Mouse (Mus musculus) intestine, postnatal 0 days (tissue): Measurements from ENCODE around the gene Adam8. TPM values are rescaled to one million over a fixed set of nuclear protein-coding genes. Genes with fewer than 3 reads are reported as not detected.

Experiments
- ATAC-seq: fragments of 200-750 bp; cut with Nextera tagmentation; 2 replicates; pipeline ENCODE4 v1.8.0; 2017; ENCODE audit warnings: mild to moderate bottlenecking, moderate TSS enrichment, moderate library complexity
- H3K27ac ChIP-seq: fragments of 300-500 bp; sonication (generic); 2 replicates; pipeline ENCODE4 v1.5.1; 2014; ENCODE audit warnings: mild to moderate bottlenecking, low read depth, low read length, moderate library complexity
- H3K27me3 ChIP-seq: fragments of 300-500 bp; sonication (generic); replicated peaks from 2 replicates; pipeline ENCODE4 v1.6.1; 2014; ENCODE audit warnings: low read length, mixed read lengths; ENCODE audit not compliant: control insufficient read depth, insufficient read depth
- H3K36me3 ChIP-seq: fragments of 300-500 bp; sonication (generic); 2 replicates; pipeline ENCODE4 v1.6.1; 2014; ENCODE audit warnings: mild to moderate bottlenecking, moderate library complexity; ENCODE audit not compliant: control insufficient read depth, insufficient read depth
- H3K4me1 ChIP-seq: fragments of 300-500 bp; sonication (generic); replicated peaks from 2 replicates; pipeline ENCODE4 v1.6.1; 2014; ENCODE audit warnings: antibody characterized with exemption, low read length, mixed read lengths; ENCODE audit not compliant: control insufficient read depth, insufficient read depth
- H3K4me2 ChIP-seq: fragments of 300-500 bp; sonication (generic); replicated peaks from 2 replicates; pipeline ENCODE4 v1.6.1; 2014; ENCODE audit warnings: low read depth, mild to moderate bottlenecking, moderate library complexity
- H3K4me3 ChIP-seq: fragments of 300-500 bp; sonication (generic); 2 replicates; pipeline ENCODE4 v1.5.1; 2014; ENCODE audit warnings: low read depth, low read length
- H3K9ac ChIP-seq: fragments of 300-500 bp; sonication (generic); 2 replicates; pipeline ENCODE4 v1.6.1; 2014; ENCODE audit warnings: mild to moderate bottlenecking, low read depth, low read length
- H3K9me3 ChIP-seq: fragments of 300-500 bp; sonication (generic); 2 replicates; pipeline ENCODE4 v1.6.1; 2016; ENCODE audit warnings: mixed run types; ENCODE audit not compliant: control insufficient read depth
- CTCF ChIP-seq: sonication (generic); IDR thresholded peaks from 2 replicates; pipeline ENCODE4 v1.5.1; 2016; ENCODE audit warnings: low read depth, mild to moderate bottlenecking, control low read depth, antibody characterized with exemption, moderate library complexity
- WGBS: fragments of 180-500 bp; shearing (Covaris S2); extraction: QIAGEN DNeasy Blood & Tissue Kit; methylation state at CpG from one replicate; pipeline ENCODE4 v1.1.7; 2014; 5-methylcytosine and 5-hydroxymethylcytosine counted together
- polyA plus RNA-seq: library from polyadenylated mRNA; unstranded; fragments of >200 nt; fragmentation: Nextera tagmentation; extraction: Ambion mirVana; gene quantifications from 2 replicates; pipeline ENCODE4 v1.2.1, GENCODE M21; 2015

Gene Adam8
- polyA plus RNA-seq, 1 experiment from 2014 or later, result 0.29 TPM

DNA sequence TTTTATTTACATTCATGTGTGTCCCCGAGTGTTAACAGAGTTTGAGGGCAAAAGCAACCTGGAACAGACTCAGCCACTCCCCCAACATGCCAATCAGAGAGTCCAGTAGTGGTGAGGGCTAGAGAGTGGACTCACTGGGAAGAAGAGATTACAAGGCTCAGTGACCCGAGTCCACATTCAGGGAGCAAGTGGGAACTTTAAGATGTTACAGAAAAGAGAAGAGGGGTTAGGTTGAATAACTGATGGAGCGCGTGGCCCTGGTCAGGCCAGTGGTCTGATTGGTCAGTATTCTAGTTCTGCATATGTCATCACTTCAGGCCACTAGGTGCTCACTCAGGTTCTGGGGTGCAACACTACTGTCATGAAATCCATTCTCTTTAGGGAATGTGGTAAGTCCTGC lies 25.2 kb downstream of the Adam8 start:
- ATAC-seq, result no peak
- no peaks in the 10 kb centered on the region for H3K4me1 ChIP-seq
- no peak overlapping the region for H3K27ac ChIP-seq
- H3K27me3 ChIP-seq, result no peaks in the 10 kb centered on the region
- TF ChIP-seq CTCF, result no peak
- H3K4me3 ChIP-seq, result no peak overlapping the region
- H3K9ac ChIP-seq, result no peak overlapping the region
- 23% methylated on average over 4 of the region's 4 CpGs for WGBS
- H3K4me2 ChIP-seq, result no peak overlapping the region
- H3K9me3 ChIP-seq, result no peaks in the 10 kb centered on the region
- H3K36me3 ChIP-seq, result no peaks in the 10 kb centered on the region

DNA sequence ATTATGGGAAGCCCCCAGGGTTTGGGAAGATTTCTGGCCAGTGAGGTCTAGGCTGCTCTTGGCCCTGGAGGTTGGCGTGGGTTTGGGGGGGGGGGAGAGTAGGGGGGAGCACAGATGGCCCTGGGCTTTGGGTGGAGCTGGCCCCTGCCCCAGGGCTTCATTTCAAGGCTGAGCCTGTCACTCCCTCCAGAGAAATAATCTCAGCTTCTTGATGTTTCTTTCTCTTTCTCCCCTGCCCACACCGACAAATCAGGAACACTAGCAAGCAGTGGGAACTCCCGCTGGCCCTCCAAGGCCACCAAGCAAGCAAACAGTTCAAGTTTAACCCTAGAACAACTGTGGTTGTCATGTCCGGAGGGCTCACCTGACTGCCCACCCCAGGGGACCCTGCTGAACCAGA lies 28.5 kb downstream of the Adam8 start:
- no peak for ATAC-seq
- Histone ChIP-seq H3K27me3 (no peaks in the 10 kb centered on the region), H3K9me3 (no peaks in the 10 kb centered on the region), H3K4me3 (no peak overlapping the region), H3K36me3 (no peaks in the 10 kb centered on the region), H3K4me1 (no peaks in the 10 kb centered on the region), H3K27ac (no peak overlapping the region), H3K4me2 (no peak overlapping the region), H3K9ac (no peak overlapping the region)
- TF ChIP-seq CTCF, result no peak
- 33% methylated on average over 4 of the region's 4 CpGs for WGBS

DNA sequence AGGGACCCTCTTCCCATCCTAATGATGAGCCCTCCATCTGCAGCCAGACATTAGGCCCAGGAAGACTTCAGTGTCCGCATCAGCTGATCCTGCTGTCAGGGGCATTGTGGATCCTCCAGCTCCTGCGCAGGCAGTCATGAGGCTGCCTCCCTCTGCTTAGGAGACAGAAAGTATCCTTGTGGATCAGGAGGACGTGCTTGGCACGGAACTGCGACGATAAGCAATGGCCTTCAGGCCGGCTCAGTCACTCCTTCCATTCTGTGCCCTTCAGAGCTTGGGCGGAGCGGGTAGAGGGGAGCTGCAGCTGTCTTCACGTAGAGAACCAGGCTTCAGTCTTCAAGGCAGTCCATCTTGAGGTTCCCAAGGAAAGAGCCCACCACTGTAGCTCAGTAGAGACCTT lies 31.2 kb downstream of the Adam8 start:
- H3K9ac ChIP-seq, result no peak overlapping the region
- H3K4me3 ChIP-seq, result no peak overlapping the region
- 83% methylated on average over 10 of the region's 10 CpGs for WGBS
- H3K4me1 ChIP-seq, result no peaks in the 10 kb centered on the region
- ATAC-seq, result no peak
- H3K9me3 ChIP-seq, result no peaks in the 10 kb centered on the region
- TF ChIP-seq CTCF, result no peak
- no peak overlapping the region for H3K27ac ChIP-seq
- H3K4me2 ChIP-seq, result no peak overlapping the region
- H3K27me3 ChIP-seq, result no peaks in the 10 kb centered on the region
- no peaks in the 10 kb centered on the region for H3K36me3 ChIP-seq

GRCm38 (mm10) chr7:139957958-139958357 lies 34.4 kb downstream of the Adam8 start:
- no peak overlapping the region for H3K9ac ChIP-seq
- no peaks in the 10 kb centered on the region for H3K27me3 ChIP-seq
- no peaks in the 10 kb centered on the region for H3K9me3 ChIP-seq
- H3K27ac ChIP-seq, result no peak overlapping the region
- ATAC-seq, result no peak
- no peak overlapping the region for H3K4me2 ChIP-seq
- TF ChIP-seq CTCF, result no peak
- no peaks in the 10 kb centered on the region for H3K4me1 ChIP-seq
- WGBS, result 17% methylated on average over 11 of the region's 11 CpGs
- H3K36me3 ChIP-seq, result no peaks in the 10 kb centered on the region
- H3K4me3 ChIP-seq, result no peak overlapping the region

DNA sequence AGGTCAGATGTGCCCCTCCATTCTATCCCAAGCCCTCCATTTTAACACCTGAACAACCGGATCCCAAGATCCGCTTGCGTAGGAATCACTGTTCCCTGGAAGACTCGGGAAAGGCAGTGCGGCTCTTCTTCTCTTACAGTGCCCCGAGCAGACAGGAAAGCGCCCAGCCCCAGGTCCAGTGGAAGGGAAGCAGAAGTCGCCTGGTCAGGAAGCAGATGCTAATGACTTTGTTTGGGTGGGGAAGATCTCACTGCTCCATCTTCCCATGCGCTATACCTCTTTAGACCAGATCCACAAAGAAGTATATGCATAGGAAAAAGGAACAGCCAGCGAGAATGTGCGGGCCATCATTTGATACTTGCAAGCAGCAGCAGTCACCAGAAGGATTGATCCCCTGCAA lies 34.9 kb downstream of the Adam8 start:
- no peak for TF ChIP-seq CTCF
- no peak for ATAC-seq
- Histone ChIP-seq H3K27me3 (no peaks in the 10 kb centered on the region), H3K4me1 (no peaks in the 10 kb centered on the region), H3K4me2 (no peak overlapping the region), H3K9ac (no peak overlapping the region), H3K36me3 (no peaks in the 10 kb centered on the region), H3K9me3 (no peaks in the 10 kb centered on the region), H3K4me3 (no peak overlapping the region), H3K27ac (no peak overlapping the region)
- 57% methylated on average over 11 of the region's 11 CpGs for WGBS

GRCm38 (mm10) chr7:139956658-139957057 lies 35.7 kb downstream of the Adam8 start:
- H3K9me3 ChIP-seq, result no peaks in the 10 kb centered on the region
- no peaks in the 10 kb centered on the region for H3K4me1 ChIP-seq
- H3K27me3 ChIP-seq, result no peaks in the 10 kb centered on the region
- no peaks in the 10 kb centered on the region for H3K36me3 ChIP-seq
- no peak overlapping the region for H3K4me3 ChIP-seq
- H3K9ac ChIP-seq, result no peak overlapping the region
- 72% methylated on average over 3 of the region's 3 CpGs for WGBS
- no peak overlapping the region for H3K27ac ChIP-seq
- H3K4me2 ChIP-seq, result no peak overlapping the region
- TF ChIP-seq CTCF, result no peak
- ATAC-seq, result no peak

GRCm38 (mm10) chr7:139955505-139955904 lies 36.9 kb downstream of the Adam8 start:
- Histone ChIP-seq H3K9me3 (no peaks in the 10 kb centered on the region), H3K9ac (no peak overlapping the region), H3K27me3 (no peaks in the 10 kb centered on the region), H3K27ac (no peak overlapping the region), H3K4me3 (no peak overlapping the region), H3K4me1 (no peaks in the 10 kb centered on the region), H3K36me3 (no peaks in the 10 kb centered on the region), H3K4me2 (no peak overlapping the region)
- WGBS, result 82% methylated on average over 4 of the region's 4 CpGs
- TF ChIP-seq CTCF, result no peak
- ATAC-seq, result no peak
